Mouse (Mus musculus) A20 (cell line): ENCODE data around the gene 1700028P14Rik.

Experiments
- DNase-seq: peaks from one replicate; pipeline ENCODE4 v3.0.0-alpha.2; 2011; ENCODE audit warnings: low read depth, low spot score

1700028P14Rik gene

GRCm38 (mm10) chr19:23607951-23608350, 44.7 kb downstream of the 1700028P14Rik start:
- no peak for DNase-seq

- DNase-seq, result no peak
Observed at GRCm38 (mm10) chr19:23594950-23595349, 57.7 kb downstream of the 1700028P14Rik start.

GRCm38 (mm10) chr19:23578606-23579355, 73.8 kb downstream of the 1700028P14Rik start:
- DNase-seq, result no peak

- no peak for DNase-seq
Observed at GRCm38 (mm10) chr19:23576685-23577084, 75.9 kb downstream of the 1700028P14Rik start.

GRCm38 (mm10) chr19:23563693-23564092, 88.9 kb downstream of the 1700028P14Rik start:
- no peak for DNase-seq

GRCm38 (mm10) chr19:23562588-23562987, 90.0 kb downstream of the 1700028P14Rik start:
- no peak for DNase-seq

- DNase-seq, result no peak
Observed at GRCm38 (mm10) chr19:23562061-23562460, 90.6 kb downstream of the 1700028P14Rik start.

GRCm38 (mm10) chr19:23553450-23553849, 99.2 kb downstream of the 1700028P14Rik start:
- no peak for DNase-seq

- peak; percentile 7 for DNase-seq
Observed at GRCm38 (mm10) chr19:23545604-23546003, 107.0 kb downstream of the 1700028P14Rik start.

- no peak for DNase-seq
Observed at GRCm38 (mm10) chr19:23543244-23544004, 109.2 kb downstream of the 1700028P14Rik start.

GRCm38 (mm10) chr19:23542759-23543158, 109.9 kb downstream of the 1700028P14Rik start:
- DNase-seq, result no peak

- no peak for DNase-seq
Observed at GRCm38 (mm10) chr19:23535700-23536099, 116.9 kb downstream of the 1700028P14Rik start.

GRCm38 (mm10) chr19:23531899-23532298, 120.7 kb downstream of the 1700028P14Rik start:
- DNase-seq, result no peak

GRCm38 (mm10) chr19:23523711-23524110, 128.9 kb downstream of the 1700028P14Rik start:
- DNase-seq, result peak; percentile 43

- DNase-seq, result no peak
Observed at GRCm38 (mm10) chr19:23521831-23522230, 130.8 kb downstream of the 1700028P14Rik start.

- no peak for DNase-seq
Observed at GRCm38 (mm10) chr19:23521071-23521470, 131.5 kb downstream of the 1700028P14Rik start.

GRCm38 (mm10) chr19:23520629-23521028, 132.0 kb downstream of the 1700028P14Rik start:
- no peak for DNase-seq

- no peak for DNase-seq
Observed at GRCm38 (mm10) chr19:23518477-23518876, 134.1 kb downstream of the 1700028P14Rik start.

GRCm38 (mm10) chr19:23511303-23511702, 141.3 kb downstream of the 1700028P14Rik start:
- peak; percentile 34 for DNase-seq
